Mouse (Mus musculus) midbrain, embryonic 10.5 days (tissue): ENCODE data around the gene Calr. TPM values are rescaled to one million over a fixed set of nuclear protein-coding genes. Genes with fewer than 3 reads are reported as not detected.
A peak's percentile ranks its signal among the peaks of the same experiment; 100 is the strongest.

Source experiments
- DNase-seq: peaks from one replicate; pipeline ENCODE4 v3.0.0-alpha.2; 2017; ENCODE audit warnings: low spot score
- H3K27ac ChIP-seq: fragments of 300-500 bp; sonication (generic); replicated peaks from 2 replicates; pipeline ENCODE4 v1.5.1; 2016; ENCODE audit warnings: mild to moderate bottlenecking
- H3K27me3 ChIP-seq: fragments of 300-500 bp; sonication (generic); 2 replicates; pipeline ENCODE4 v1.6.1; 2016; ENCODE audit warnings: low read depth, mild to moderate bottlenecking; ENCODE audit not compliant: poor library complexity, severe bottlenecking
- H3K36me3 ChIP-seq: fragments of 300-500 bp; sonication (generic); 2 replicates; pipeline ENCODE4 v1.6.1; 2016; ENCODE audit warnings: mild to moderate bottlenecking, moderate library complexity
- H3K4me1 ChIP-seq: fragments of 300-500 bp; sonication (generic); 2 replicates; pipeline ENCODE4 v1.6.1; 2016
- H3K4me3 ChIP-seq: fragments of 300-500 bp; sonication (generic); 2 replicates; pipeline ENCODE4 v1.5.1; 2016; ENCODE audit warnings: mild to moderate bottlenecking, moderate library complexity
- H3K9me3 ChIP-seq: fragments of 300-500 bp; sonication (generic); replicated peaks from 2 replicates; pipeline ENCODE4 v1.6.1; 2016; ENCODE audit warnings: mild to moderate bottlenecking
- WGBS: fragments of 180-500 bp; shearing (Covaris S2); methylation state at CpG from one replicate; pipeline ENCODE4 v1.1.7; 2016; 5-methylcytosine and 5-hydroxymethylcytosine counted together
- polyA plus RNA-seq: library from polyadenylated mRNA; unstranded; fragments of >200 nt; fragmentation: Nextera tagmentation; extraction: Ambion mirVana; gene quantifications from 2 replicates; pipeline ENCODE4 v1.2.1, GENCODE M21; 2016

Calr gene
- polyA plus RNA-seq, 1 experiment from 2014 or later = 798 TPM

- no peak overlapping the region for H3K4me3 ChIP-seq
- DNase-seq = no peak
- no peak overlapping the region for H3K27ac ChIP-seq
- H3K36me3 ChIP-seq = no peaks in the 10 kb centered on the region
- H3K9me3 ChIP-seq = no peaks in the 10 kb centered on the region
- H3K27me3 ChIP-seq = peaks cover 39% of the 10 kb centered on the region
- peaks cover 16% of the 10 kb centered on the region for H3K4me1 ChIP-seq
- WGBS = 76% methylated on average over 4 of the region's 4 CpGs
Measured at GRCm38 (mm10) chr8:84825636-84826035, 21.1 kb downstream of the Calr start.

GRCm38 (mm10) chr8:84823653-84824052, 23.1 kb downstream of the Calr start:
- peaks cover 16% of the 10 kb centered on the region for H3K4me1 ChIP-seq
- WGBS = under 1% methylated on average over 18 of the region's 18 CpGs
- no peaks in the 10 kb centered on the region for H3K9me3 ChIP-seq
- peak overlapping the region; percentile 36 for H3K4me3 ChIP-seq
- H3K27ac ChIP-seq = peak overlapping the region; percentile 38; the same call in 1 of the 2 replicates
- peaks cover 39% of the 10 kb centered on the region for H3K27me3 ChIP-seq
- H3K36me3 ChIP-seq = no peaks in the 10 kb centered on the region
- DNase-seq = peak; percentile 75

- no peaks in the 10 kb centered on the region for H3K36me3 ChIP-seq
- no peaks in the 10 kb centered on the region for H3K9me3 ChIP-seq
- peaks cover 39% of the 10 kb centered on the region for H3K27me3 ChIP-seq
- 23% methylated on average over 3 of the region's 3 CpGs for WGBS
- peaks cover 16% of the 10 kb centered on the region for H3K4me1 ChIP-seq
- peak within 1 kb of the TSS; percentile 36 for H3K4me3 ChIP-seq
- no peak for DNase-seq
- H3K27ac ChIP-seq = peak within 1 kb of the TSS; percentile 38; the same call in 1 of the 2 replicates
Measured at GRCm38 (mm10) chr8:84822723-84823122, 24.0 kb downstream of the Calr start, which contains the start of gene Dand5. Dand5 (minus strand) TSS chr8:84822823.

GRCm38 (mm10) chr8:84816117-84816516, 30.6 kb downstream of the Calr start:
- H3K4me3 ChIP-seq = no peak overlapping the region
- H3K36me3 ChIP-seq = no peaks in the 10 kb centered on the region
- no peak for DNase-seq
- WGBS = 74% methylated on average over 17 of the region's 17 CpGs
- no peak overlapping the region for H3K27ac ChIP-seq
- no peaks in the 10 kb centered on the region for H3K9me3 ChIP-seq
- peaks cover 61% of the 10 kb centered on the region for H3K27me3 ChIP-seq
- H3K4me1 ChIP-seq = peaks cover 35% of the 10 kb centered on the region

- no peaks in the 10 kb centered on the region for H3K9me3 ChIP-seq
- H3K4me3 ChIP-seq = no peak overlapping the region
- peaks cover 41% of the 10 kb centered on the region for H3K4me1 ChIP-seq
- 9% methylated on average over 9 of the region's 9 CpGs for WGBS
- peak; percentile 92 for DNase-seq
- no peak overlapping the region for H3K27ac ChIP-seq
- H3K36me3 ChIP-seq = no peaks in the 10 kb centered on the region
- peaks cover 66% of the 10 kb centered on the region for H3K27me3 ChIP-seq
Measured at GRCm38 (mm10) chr8:84815547-84815946, 31.2 kb downstream of the Calr start.

- WGBS = 52% methylated on average over 19 of the region's 19 CpGs
- no peaks in the 10 kb centered on the region for H3K9me3 ChIP-seq
Measured at GRCm38 (mm10) chr8:84814555-84815441, 31.9 kb downstream of the Calr start.

GRCm38 (mm10) chr8:84814240-84814554, 32.5 kb downstream of the Calr start:
- Histone ChIP-seq H3K27me3 (peaks cover 79% of the 10 kb centered on the region), H3K4me3 (no peak overlapping the region), H3K36me3 (no peaks in the 10 kb centered on the region), H3K27ac (0 out of 2 replicates have a peak overlapping the region, but pooled peaks have one; percentile 4), H3K4me1 (peaks cover 48% of the 10 kb centered on the region), H3K9me3 (no peaks in the 10 kb centered on the region)
- 88% methylated on average over 11 of the region's 11 CpGs for WGBS
- no peak for DNase-seq

More at GRCm38 (mm10) chr8:84814555-84815441, 31.9 kb downstream of the Calr start:
- Histone ChIP-seq H3K27me3 (peaks cover 73% of the 10 kb centered on the region), H3K4me1 (peaks cover 42% of the 10 kb centered on the region), H3K36me3 (no peaks in the 10 kb centered on the region), H3K27ac (0 out of 2 replicates have a peak overlapping the region, but pooled peaks have one; percentile 4), H3K4me3 (peak overlapping the region; percentile 21; the same call in 1 of the 2 replicates)
- DNase-seq = no peak

- Histone ChIP-seq H3K27ac (no peak overlapping the region), H3K9me3 (no peaks in the 10 kb centered on the region), H3K36me3 (no peaks in the 10 kb centered on the region), H3K4me1 (peaks cover 48% of the 10 kb centered on the region), H3K27me3 (peaks cover 82% of the 10 kb centered on the region), H3K4me3 (no peak overlapping the region)
- DNase-seq = no peak
- WGBS = 92% methylated on average over 3 of the region's 3 CpGs
Measured at GRCm38 (mm10) chr8:84813830-84814229, 32.9 kb downstream of the Calr start.

- DNase-seq = peak; percentile 85
- H3K4me3 ChIP-seq = no peak overlapping the region
- WGBS = 2% methylated on average over 5 of the region's 5 CpGs
- H3K9me3 ChIP-seq = no peaks in the 10 kb centered on the region
- H3K4me1 ChIP-seq = peaks cover 48% of the 10 kb centered on the region
- no peak overlapping the region for H3K27ac ChIP-seq
- H3K27me3 ChIP-seq = peaks cover 90% of the 10 kb centered on the region
- H3K36me3 ChIP-seq = no peaks in the 10 kb centered on the region
Measured at GRCm38 (mm10) chr8:84813059-84813458, 33.7 kb downstream of the Calr start.

GRCm38 (mm10) chr8:84811303-84811702, 35.4 kb downstream of the Calr start:
- no peaks in the 10 kb centered on the region for H3K36me3 ChIP-seq
- peaks cover 48% of the 10 kb centered on the region for H3K4me1 ChIP-seq
- no peak for DNase-seq
- H3K27me3 ChIP-seq = peaks cover 99% of the 10 kb centered on the region
- H3K27ac ChIP-seq = peak overlapping the region; percentile 76
- 15% methylated on average over 10 of the region's 10 CpGs for WGBS
- peak overlapping the region; percentile 45 for H3K4me3 ChIP-seq
- peaks cover under 1% of the 10 kb centered on the region; the same call in 1 of the 2 replicates for H3K9me3 ChIP-seq

GRCm38 (mm10) chr8:84810896-84811295, 35.8 kb downstream of the Calr start:
- no peaks in the 10 kb centered on the region for H3K36me3 ChIP-seq
- peak; percentile 95 for DNase-seq
- WGBS = 1% methylated on average over 32 of the region's 32 CpGs
- peaks cover 4% of the 10 kb centered on the region; the same call in 1 of the 2 replicates for H3K9me3 ChIP-seq
- peak overlapping the region; percentile 45 for H3K4me3 ChIP-seq
- peak overlapping the region; percentile 76 for H3K27ac ChIP-seq
- H3K4me1 ChIP-seq = peaks cover 48% of the 10 kb centered on the region
- H3K27me3 ChIP-seq = peaks cover 99% of the 10 kb centered on the region

GRCm38 (mm10) chr8:84809941-84810280, 36.8 kb downstream of the Calr start:
- no peaks in the 10 kb centered on the region for H3K36me3 ChIP-seq
- H3K27me3 ChIP-seq = peaks cover 99% of the 10 kb centered on the region
- H3K9me3 ChIP-seq = peaks cover 5% of the 10 kb centered on the region; the same call in 1 of the 2 replicates
- H3K4me1 ChIP-seq = peaks cover 38% of the 10 kb centered on the region
- H3K27ac ChIP-seq = no peak overlapping the region
- WGBS = 74% methylated on average over 5 of the region's 5 CpGs
- DNase-seq = no peak
- H3K4me3 ChIP-seq = no peak overlapping the region
